Mouse (Mus musculus) intestine, postnatal 0 days (tissue): ENCODE results near the gene Utp14b. TPM values are rescaled to one million over a fixed set of nuclear protein-coding genes. Genes with fewer than 3 reads are reported as not detected.

Experiments used
- ATAC-seq: fragments of 200-750 bp; cut with Nextera tagmentation; 2 replicates; pipeline ENCODE4 v1.8.0; 2017; ENCODE audit warnings: mild to moderate bottlenecking, moderate TSS enrichment, moderate library complexity
- H3K27ac ChIP-seq: fragments of 300-500 bp; sonication (generic); 2 replicates; pipeline ENCODE4 v1.5.1; 2014; ENCODE audit warnings: mild to moderate bottlenecking, low read depth, low read length, moderate library complexity
- H3K27me3 ChIP-seq: fragments of 300-500 bp; sonication (generic); replicated peaks from 2 replicates; pipeline ENCODE4 v1.6.1; 2014; ENCODE audit warnings: low read length, mixed read lengths; ENCODE audit not compliant: control insufficient read depth, insufficient read depth
- H3K36me3 ChIP-seq: fragments of 300-500 bp; sonication (generic); 2 replicates; pipeline ENCODE4 v1.6.1; 2014; ENCODE audit warnings: mild to moderate bottlenecking, moderate library complexity; ENCODE audit not compliant: control insufficient read depth, insufficient read depth
- H3K4me1 ChIP-seq: fragments of 300-500 bp; sonication (generic); replicated peaks from 2 replicates; pipeline ENCODE4 v1.6.1; 2014; ENCODE audit warnings: antibody characterized with exemption, low read length, mixed read lengths; ENCODE audit not compliant: control insufficient read depth, insufficient read depth
- H3K4me2 ChIP-seq: fragments of 300-500 bp; sonication (generic); replicated peaks from 2 replicates; pipeline ENCODE4 v1.6.1; 2014; ENCODE audit warnings: low read depth, mild to moderate bottlenecking, moderate library complexity
- H3K4me3 ChIP-seq: fragments of 300-500 bp; sonication (generic); 2 replicates; pipeline ENCODE4 v1.5.1; 2014; ENCODE audit warnings: low read depth, low read length
- H3K9ac ChIP-seq: fragments of 300-500 bp; sonication (generic); 2 replicates; pipeline ENCODE4 v1.6.1; 2014; ENCODE audit warnings: mild to moderate bottlenecking, low read depth, low read length
- H3K9me3 ChIP-seq: fragments of 300-500 bp; sonication (generic); 2 replicates; pipeline ENCODE4 v1.6.1; 2016; ENCODE audit warnings: mixed run types; ENCODE audit not compliant: control insufficient read depth
- CTCF ChIP-seq: sonication (generic); IDR thresholded peaks from 2 replicates; pipeline ENCODE4 v1.5.1; 2016; ENCODE audit warnings: low read depth, mild to moderate bottlenecking, control low read depth, antibody characterized with exemption, moderate library complexity
- WGBS: fragments of 180-500 bp; shearing (Covaris S2); extraction: QIAGEN DNeasy Blood & Tissue Kit; methylation state at CpG from one replicate; pipeline ENCODE4 v1.1.7; 2014; 5-methylcytosine and 5-hydroxymethylcytosine counted together
- polyA plus RNA-seq: library from polyadenylated mRNA; unstranded; fragments of >200 nt; fragmentation: Nextera tagmentation; extraction: Ambion mirVana; gene quantifications from 2 replicates; pipeline ENCODE4 v1.2.1, GENCODE M21; 2015

Utp14b gene
- polyA plus RNA-seq, 1 experiment from 2014 or later, result 5.1 TPM

DNA sequence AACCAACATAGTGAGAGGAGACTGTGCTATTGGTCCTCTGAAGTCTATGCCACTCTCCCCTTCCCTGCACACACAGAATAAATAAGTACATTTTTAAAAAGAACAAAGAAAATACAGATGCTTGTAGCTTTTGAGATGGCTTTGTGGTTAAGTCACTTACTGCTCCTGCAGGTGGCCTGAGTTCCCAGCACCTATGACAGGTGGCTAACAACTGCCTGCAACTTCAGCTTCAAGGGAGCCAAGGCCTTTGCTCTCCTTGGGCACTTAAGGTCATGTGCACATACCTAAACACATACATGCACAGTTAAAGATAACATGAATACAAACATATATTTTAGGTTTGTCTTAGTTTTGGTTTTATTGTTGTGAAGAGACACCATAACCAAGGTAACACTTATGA, 17.0 kb upstream of the Utp14b start:
- no peak for ATAC-seq
- no peak overlapping the region for H3K27ac ChIP-seq
- H3K4me1 ChIP-seq, result no peaks in the 10 kb centered on the region
- H3K4me2 ChIP-seq, result no peak overlapping the region
- no peaks in the 10 kb centered on the region for H3K36me3 ChIP-seq
- H3K9me3 ChIP-seq, result no peaks in the 10 kb centered on the region
- TF ChIP-seq CTCF, result no peak
- no peaks in the 10 kb centered on the region for H3K27me3 ChIP-seq
- no peak overlapping the region for H3K4me3 ChIP-seq
- H3K9ac ChIP-seq, result no peak overlapping the region

DNA sequence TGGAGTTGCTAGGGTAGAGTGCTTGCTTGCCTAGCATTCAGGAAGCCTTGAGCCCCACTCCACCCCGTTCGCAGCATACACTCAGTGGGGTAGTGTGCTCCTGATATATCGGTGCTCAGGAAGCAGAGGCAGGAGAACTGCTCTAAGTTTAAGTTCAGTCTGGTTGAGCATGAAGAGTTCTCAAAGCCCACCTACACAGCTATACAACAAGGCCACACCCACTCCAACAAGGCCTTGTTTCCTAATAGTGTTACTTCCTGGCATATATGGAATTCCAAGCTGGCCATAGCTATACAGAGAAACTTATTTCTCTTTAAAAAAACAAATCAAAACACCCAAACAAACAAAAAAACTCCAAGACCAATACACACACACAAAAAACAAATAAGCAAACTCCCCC, 16.0 kb upstream of the Utp14b start:
- WGBS, result 87% methylated on average over 3 of the region's 3 CpGs
- no peak for TF ChIP-seq CTCF
- Histone ChIP-seq H3K4me1 (no peaks in the 10 kb centered on the region), H3K9ac (no peak overlapping the region), H3K36me3 (no peaks in the 10 kb centered on the region), H3K27me3 (no peaks in the 10 kb centered on the region), H3K9me3 (no peaks in the 10 kb centered on the region), H3K4me2 (no peak overlapping the region), H3K4me3 (no peak overlapping the region), H3K27ac (no peak overlapping the region)
- no peak for ATAC-seq

DNA sequence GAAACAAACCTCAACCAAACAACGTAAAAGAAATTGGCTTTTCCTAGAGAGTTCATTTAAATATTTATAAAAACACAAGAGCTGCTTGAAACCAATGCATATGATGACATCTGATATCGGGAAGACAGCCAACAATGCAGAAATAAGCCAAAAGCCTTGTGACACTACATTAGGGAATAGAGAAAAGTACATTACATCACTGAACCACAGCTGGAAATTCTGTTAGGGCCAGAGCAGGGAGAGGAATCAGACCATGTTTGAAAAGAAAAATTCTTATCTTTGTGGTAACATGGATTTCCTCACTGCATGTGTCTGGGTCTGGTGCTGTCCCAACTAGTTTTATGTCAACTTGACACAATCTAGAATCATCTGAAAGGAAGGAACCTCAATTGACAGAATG, 15.6 kb upstream of the Utp14b start:
- no peak overlapping the region for H3K27ac ChIP-seq
- no peaks in the 10 kb centered on the region for H3K27me3 ChIP-seq
- TF ChIP-seq CTCF, result no peak
- no peaks in the 10 kb centered on the region for H3K4me1 ChIP-seq
- WGBS, result 71% methylated on average over 2 of the region's 2 CpGs
- no peak overlapping the region for H3K4me3 ChIP-seq
- H3K9me3 ChIP-seq, result no peaks in the 10 kb centered on the region
- no peak overlapping the region for H3K4me2 ChIP-seq
- no peaks in the 10 kb centered on the region for H3K36me3 ChIP-seq
- H3K9ac ChIP-seq, result no peak overlapping the region
- no peak for ATAC-seq

DNA sequence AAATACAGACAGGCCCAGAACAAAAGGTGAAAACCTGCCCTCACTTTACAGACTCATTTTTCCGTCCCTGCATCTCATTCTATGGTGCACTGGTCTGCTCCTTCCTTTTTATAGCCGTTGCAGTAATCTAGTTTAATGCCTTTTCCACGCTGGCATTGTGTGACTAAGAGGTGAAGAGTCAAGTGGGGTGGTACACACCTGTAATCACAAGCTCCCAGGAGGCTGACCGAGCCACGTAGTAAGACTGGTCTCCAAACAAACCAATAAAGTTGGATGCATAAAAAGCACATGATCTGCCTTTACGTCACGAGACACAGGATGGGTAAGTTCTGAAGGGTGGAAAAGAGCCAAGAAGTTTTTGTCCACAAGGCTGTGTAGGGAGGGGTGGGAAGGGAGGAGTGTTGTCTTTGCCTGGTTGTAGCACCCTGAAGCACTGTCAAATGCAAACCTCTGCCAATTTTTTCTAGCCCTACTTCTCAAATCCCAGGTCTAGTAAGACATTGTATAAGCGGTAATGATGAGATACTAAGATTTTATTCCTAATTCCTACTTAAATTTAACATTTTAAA, 10.4 kb upstream of the Utp14b start:
- Histone ChIP-seq H3K4me3 (no peak overlapping the region), H3K4me2 (no peak overlapping the region), H3K27me3 (no peaks in the 10 kb centered on the region), H3K9ac (no peak overlapping the region), H3K4me1 (no peaks in the 10 kb centered on the region), H3K27ac (peak overlapping the region; percentile 68; the same call in 1 of the 2 replicates), H3K36me3 (no peaks in the 10 kb centered on the region), H3K9me3 (no peaks in the 10 kb centered on the region)
- peak; percentile 96 for ATAC-seq
- no peak for TF ChIP-seq CTCF
- WGBS, result 27% methylated on average over 8 of the region's 8 CpGs

DNA sequence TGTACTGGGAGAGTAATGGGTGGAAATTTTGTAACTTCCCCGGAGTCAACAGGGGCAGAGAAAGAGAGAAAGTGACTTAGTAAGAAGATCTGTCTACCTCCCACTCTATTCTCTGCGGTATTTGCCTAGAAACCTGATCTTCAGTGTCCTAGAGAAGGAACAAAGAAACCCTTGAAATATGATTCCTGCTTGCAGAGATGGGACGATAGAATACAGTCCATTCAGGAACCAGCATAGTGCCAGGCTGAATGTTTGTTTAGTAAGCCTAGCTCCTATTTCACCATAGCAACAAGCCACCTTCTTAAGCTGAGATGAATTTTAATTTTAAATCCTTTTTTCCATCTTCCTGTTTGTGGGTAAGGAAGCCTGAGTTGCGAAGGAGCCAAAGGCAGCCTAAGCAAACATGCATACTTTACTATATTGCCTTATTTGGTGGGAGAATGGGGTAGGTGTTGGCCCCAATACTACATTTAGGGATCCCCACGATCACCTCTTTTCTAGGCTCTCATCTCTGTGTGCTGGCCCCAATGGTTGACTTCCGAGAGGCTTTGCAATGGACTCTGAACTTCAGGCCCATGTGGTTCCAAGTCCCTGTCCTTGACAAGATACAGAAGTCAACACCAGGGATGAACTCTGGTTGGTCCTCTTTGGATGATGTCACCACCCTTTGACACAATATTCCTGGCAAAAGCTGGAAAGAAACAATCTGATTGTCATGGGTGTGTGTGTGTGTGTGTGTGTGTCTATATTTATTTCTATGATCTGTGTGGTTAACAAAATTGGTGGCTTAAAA, 8.4 kb upstream of the Utp14b start:
- H3K4me3 ChIP-seq, result no peak overlapping the region
- no peaks in the 10 kb centered on the region for H3K9me3 ChIP-seq
- H3K4me1 ChIP-seq, result no peaks in the 10 kb centered on the region
- 46% methylated on average over 6 of the region's 6 CpGs for WGBS
- no peak overlapping the region for H3K4me2 ChIP-seq
- H3K27me3 ChIP-seq, result no peaks in the 10 kb centered on the region
- ATAC-seq, result no peak
- no peak for TF ChIP-seq CTCF
- no peaks in the 10 kb centered on the region for H3K36me3 ChIP-seq
- H3K9ac ChIP-seq, result no peak overlapping the region
- no peak overlapping the region for H3K27ac ChIP-seq

DNA sequence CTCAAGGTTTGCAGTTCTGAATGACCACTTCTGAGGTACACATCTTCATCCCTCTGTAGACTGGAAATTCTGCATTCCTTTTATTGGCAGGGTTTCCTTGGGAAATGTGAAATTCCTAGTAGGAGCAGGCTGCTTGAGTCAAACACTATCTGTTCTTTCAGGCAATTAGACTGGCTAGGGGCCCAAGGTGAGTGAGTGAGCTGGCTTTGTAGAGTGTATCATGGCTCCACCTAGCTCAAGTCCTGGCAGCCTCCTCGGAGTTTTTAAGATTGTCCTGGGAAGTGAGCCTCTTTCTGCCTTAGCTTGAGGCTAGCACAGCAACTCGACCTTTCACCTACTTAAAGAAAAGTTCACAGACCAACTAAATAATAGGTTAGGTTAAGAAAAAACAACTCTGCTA, 1.4 kb upstream of the Utp14b start:
- Histone ChIP-seq H3K9me3 (no peaks in the 10 kb centered on the region), H3K27ac (peak overlapping the region; percentile 86), H3K4me2 (no peak overlapping the region), H3K9ac (no peak overlapping the region), H3K36me3 (no peaks in the 10 kb centered on the region), H3K4me3 (no peak overlapping the region), H3K27me3 (no peaks in the 10 kb centered on the region), H3K4me1 (no peaks in the 10 kb centered on the region)
- peak; percentile 48 for TF ChIP-seq CTCF
- ATAC-seq, result peak; percentile 39
- 19% methylated on average over 2 of the region's 2 CpGs for WGBS
